Mouse (Mus musculus) heart, embryonic 16.5 days (tissue): ENCODE data around the gene Ddo. TPM values are rescaled to one million over a fixed set of nuclear protein-coding genes. Genes with fewer than 3 reads are reported as not detected.
A peak's percentile ranks its signal among the peaks of the same experiment; 100 is the strongest.

ENCODE experiments used
- ATAC-seq: fragments of 200-750 bp; cut with Nextera tagmentation; replicated peaks from 2 replicates; pipeline ENCODE4 v1.8.0; 2017; ENCODE audit warnings: moderate number of reproducible peaks; ENCODE audit not compliant: insufficient read depth, low FRiP score; ENCODE audit errors: extremely low read depth
- H3K27ac ChIP-seq: fragments of 300-500 bp; sonication (generic); 2 replicates; pipeline ENCODE4 v1.5.1; 2014; ENCODE audit warnings: mild to moderate bottlenecking, low read length, control low read depth, moderate library complexity
- H3K27me3 ChIP-seq: fragments of 300-500 bp; sonication (generic); 2 replicates; pipeline ENCODE4 v1.6.1; 2014; ENCODE audit warnings: low read length, mixed read lengths; ENCODE audit not compliant: control insufficient read depth, insufficient read depth
- H3K36me3 ChIP-seq: fragments of 300-500 bp; sonication (generic); 2 replicates; pipeline ENCODE4 v1.6.1; 2014; ENCODE audit not compliant: control insufficient read depth, insufficient read depth
- H3K4me1 ChIP-seq: fragments of 300-500 bp; sonication (generic); 2 replicates; pipeline ENCODE4 v1.6.1; 2014; ENCODE audit warnings: low read length, mixed read lengths; ENCODE audit not compliant: control insufficient read depth, insufficient read depth
- H3K4me2 ChIP-seq: fragments of 300-500 bp; sonication (generic); 2 replicates; pipeline ENCODE4 v1.6.1; 2014; ENCODE audit warnings: low read depth, mild to moderate bottlenecking, control low read depth, low read length
- H3K4me3 ChIP-seq: fragments of 300-500 bp; sonication (generic); 2 replicates; pipeline ENCODE4 v1.5.1; 2014; ENCODE audit warnings: mild to moderate bottlenecking, control low read depth, low read length
- H3K9ac ChIP-seq: fragments of 300-500 bp; sonication (generic); 2 replicates; pipeline ENCODE4 v1.6.1; 2014; ENCODE audit warnings: low read length, control low read depth
- H3K9me3 ChIP-seq: fragments of 300-500 bp; sonication (generic); replicated peaks from 2 replicates; pipeline ENCODE4 v1.6.1; 2016; ENCODE audit warnings: low read length; ENCODE audit not compliant: control insufficient read depth
- WGBS: fragments of 180-500 bp; shearing (Covaris S2); extraction: QIAGEN DNeasy Blood & Tissue Kit; methylation state at CpG from one replicate; pipeline ENCODE4 v1.1.7; 2014; 5-methylcytosine and 5-hydroxymethylcytosine counted together
- polyA plus RNA-seq: library from polyadenylated mRNA; unstranded; fragments of >200 nt; fragmentation: Nextera tagmentation; extraction: Ambion mirVana; gene quantifications from 2 replicates; pipeline ENCODE4 v1.2.1, GENCODE M21; 2015

Gene Ddo
- polyA plus RNA-seq, 1 experiment from 2014 or later = 27.3 TPM

GRCm38 (mm10) chr10:40673297-40673665 is 43.5 kb downstream of the Ddo start:
- WGBS = 60% methylated on average over 7 of the region's 7 CpGs

GRCm38 (mm10) chr10:40674151-40674550 is 44.3 kb downstream of the Ddo start:
- Histone ChIP-seq H3K27ac (no peak overlapping the region), H3K4me2 (peak overlapping the region; percentile 45), H3K9me3 (no peaks in the 10 kb centered on the region), H3K4me3 (peak overlapping the region; percentile 15), H3K27me3 (no peaks in the 10 kb centered on the region; the same call in 1 of the 2 replicates), H3K9ac (no peak overlapping the region), H3K4me1 (no peaks in the 10 kb centered on the region; the same call in 1 of the 2 replicates), H3K36me3 (no peaks in the 10 kb centered on the region)
- ATAC-seq = no peak
- WGBS = 14% methylated on average over 13 of the region's 13 CpGs

More at GRCm38 (mm10) chr10:40673297-40673665, 43.5 kb downstream of the Ddo start:
- Histone ChIP-seq H3K4me1 (no peaks in the 10 kb centered on the region; the same call in 1 of the 2 replicates), H3K4me3 (no peak overlapping the region), H3K27me3 (no peaks in the 10 kb centered on the region; the same call in 1 of the 2 replicates), H3K27ac (no peak overlapping the region), H3K9ac (no peak overlapping the region), H3K4me2 (no peak overlapping the region), H3K36me3 (no peaks in the 10 kb centered on the region), H3K9me3 (no peaks in the 10 kb centered on the region)
- no peak for ATAC-seq

GRCm38 (mm10) chr10:40675921-40676320 is 46.1 kb downstream of the Ddo start:
- no peaks in the 10 kb centered on the region; the same call in 1 of the 2 replicates for H3K4me1 ChIP-seq
- H3K36me3 ChIP-seq = no peaks in the 10 kb centered on the region
- no peaks in the 10 kb centered on the region; the same call in 1 of the 2 replicates for H3K27me3 ChIP-seq
- H3K4me3 ChIP-seq = no peak overlapping the region
- 65% methylated on average over 7 of the region's 7 CpGs for WGBS
- no peaks in the 10 kb centered on the region for H3K9me3 ChIP-seq
- H3K9ac ChIP-seq = no peak overlapping the region
- H3K27ac ChIP-seq = no peak overlapping the region
- H3K4me2 ChIP-seq = no peak overlapping the region
- no peak for ATAC-seq

GRCm38 (mm10) chr10:40678477-40678876 is 48.7 kb downstream of the Ddo start:
- H3K9ac ChIP-seq = no peak overlapping the region
- peaks cover 3% of the 10 kb centered on the region for H3K4me1 ChIP-seq
- no peaks in the 10 kb centered on the region for H3K9me3 ChIP-seq
- no peak for ATAC-seq
- H3K4me2 ChIP-seq = no peak overlapping the region
- H3K27ac ChIP-seq = no peak overlapping the region
- H3K27me3 ChIP-seq = no peaks in the 10 kb centered on the region; the same call in 1 of the 2 replicates
- no peak overlapping the region for H3K4me3 ChIP-seq
- WGBS = 67% methylated on average over 3 of the region's 3 CpGs
- no peaks in the 10 kb centered on the region for H3K36me3 ChIP-seq

GRCm38 (mm10) chr10:40682470-40682869 is 52.7 kb downstream of the Ddo start:
- H3K27me3 ChIP-seq = no peaks in the 10 kb centered on the region
- peak overlapping the region; percentile 81; the same call in 1 of the 2 replicates for H3K27ac ChIP-seq
- peak overlapping the region; percentile 91 for H3K4me2 ChIP-seq
- peaks cover 6% of the 10 kb centered on the region for H3K4me1 ChIP-seq
- peak overlapping the region; percentile 66 for H3K4me3 ChIP-seq
- peak overlapping the region; percentile 86 for H3K9ac ChIP-seq
- ATAC-seq = no peak
- 23% methylated on average over 8 of the region's 8 CpGs for WGBS
- H3K36me3 ChIP-seq = no peaks in the 10 kb centered on the region
- H3K9me3 ChIP-seq = no peaks in the 10 kb centered on the region

GRCm38 (mm10) chr10:40683092-40683867 is 53.5 kb downstream of the Ddo start, which contains the start of gene Mettl24:
TSS of gene Mettl24 (plus strand) at chr10:40683282.
- Histone ChIP-seq H3K27me3 (no peaks in the 10 kb centered on the region), H3K4me2 (peak within 1 kb of the TSS; percentile 91), H3K36me3 (no peaks in the 10 kb centered on the region), H3K9me3 (no peaks in the 10 kb centered on the region), H3K4me3 (peak within 1 kb of the TSS; percentile 66), H3K9ac (peak within 1 kb of the TSS; percentile 86), H3K4me1 (peaks cover 6% of the 10 kb centered on the region), H3K27ac (peak within 1 kb of the TSS; percentile 81)
- ATAC-seq = peak; percentile 92
- WGBS = under 1% methylated on average over 50 of the region's 50 CpGs

GRCm38 (mm10) chr10:40683868-40684253 is 54.0 kb downstream of the Ddo start:
- 58% methylated on average over 9 of the region's 9 CpGs for WGBS
- no peak overlapping the region; the same call in 1 of the 2 replicates for H3K9ac ChIP-seq

GRCm38 (mm10) chr10:40684326-40684725 is 54.5 kb downstream of the Ddo start:
- H3K36me3 ChIP-seq = no peaks in the 10 kb centered on the region
- H3K9ac ChIP-seq = no peak overlapping the region
- no peak overlapping the region for H3K27ac ChIP-seq
- no peak overlapping the region for H3K4me3 ChIP-seq
- H3K27me3 ChIP-seq = no peaks in the 10 kb centered on the region
- H3K9me3 ChIP-seq = no peaks in the 10 kb centered on the region
- H3K4me1 ChIP-seq = peaks cover 6% of the 10 kb centered on the region
- no peak for ATAC-seq
- WGBS = 91% methylated on average over 7 of the region's 7 CpGs
- no peak overlapping the region for H3K4me2 ChIP-seq

More at GRCm38 (mm10) chr10:40683868-40684253, 54.0 kb downstream of the Ddo start:
- no peaks in the 10 kb centered on the region for H3K9me3 ChIP-seq
- H3K4me2 ChIP-seq = peak overlapping the region; percentile 91
- H3K27ac ChIP-seq = no peak overlapping the region; the same call in 1 of the 2 replicates
- peak overlapping the region; percentile 66 for H3K4me3 ChIP-seq
- no peaks in the 10 kb centered on the region for H3K36me3 ChIP-seq
- H3K27me3 ChIP-seq = no peaks in the 10 kb centered on the region
- peaks cover 6% of the 10 kb centered on the region for H3K4me1 ChIP-seq
- ATAC-seq = no peak

GRCm38 (mm10) chr10:40685641-40686040 is 55.8 kb downstream of the Ddo start:
- no peaks in the 10 kb centered on the region for H3K9me3 ChIP-seq

More at GRCm38 (mm10) chr10:40685641-40686040, 55.8 kb downstream of the Ddo start:
- no peak overlapping the region for H3K9ac ChIP-seq
- no peak overlapping the region for H3K4me2 ChIP-seq
- no peak overlapping the region for H3K27ac ChIP-seq
- H3K27me3 ChIP-seq = no peaks in the 10 kb centered on the region
- WGBS = 65% methylated on average over 8 of the region's 8 CpGs
- H3K4me3 ChIP-seq = no peak overlapping the region
- H3K4me1 ChIP-seq = peaks cover 6% of the 10 kb centered on the region
- ATAC-seq = no peak
- no peaks in the 10 kb centered on the region for H3K36me3 ChIP-seq
